Mouse (Mus musculus): ENCODE measurements around the gene Mycbp.
"Not testable (repeated sequence)": the region's sequence is repeated elsewhere in the genome, so short reads cannot be mapped to it uniquely, and the experiment has no call there.

Gene Mycbp

DNA sequence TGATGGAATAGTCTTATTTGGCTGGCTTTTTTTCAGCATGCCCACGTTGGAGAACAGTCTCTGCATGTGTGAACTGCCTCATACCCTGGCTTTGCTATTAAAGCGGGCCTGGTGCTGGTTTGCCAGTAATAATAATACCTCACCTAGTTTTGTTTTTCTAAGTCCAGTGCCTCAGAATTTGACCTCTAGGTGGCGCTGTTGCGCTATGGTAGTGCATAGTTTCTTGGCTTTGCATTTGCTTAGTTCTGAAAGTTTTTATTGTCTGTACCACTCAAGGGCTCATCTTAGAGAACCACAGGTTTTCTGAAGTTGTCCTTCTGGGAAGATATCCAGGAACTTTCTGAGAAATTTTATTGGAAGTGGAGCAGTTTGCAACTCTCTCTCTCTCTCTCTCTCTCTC, 35.2 kb downstream of the Mycbp start:
- DNase-seq (ENCODE audit: low read depth, low spot score) = peak; percentile 53

- not testable (repeated sequence) for DNase-seq (ENCODE audit: low read depth, low spot score)
Observed at GRCm38 (mm10) chr4:123940878-123941277, 36.2 kb downstream of the Mycbp start.

DNA sequence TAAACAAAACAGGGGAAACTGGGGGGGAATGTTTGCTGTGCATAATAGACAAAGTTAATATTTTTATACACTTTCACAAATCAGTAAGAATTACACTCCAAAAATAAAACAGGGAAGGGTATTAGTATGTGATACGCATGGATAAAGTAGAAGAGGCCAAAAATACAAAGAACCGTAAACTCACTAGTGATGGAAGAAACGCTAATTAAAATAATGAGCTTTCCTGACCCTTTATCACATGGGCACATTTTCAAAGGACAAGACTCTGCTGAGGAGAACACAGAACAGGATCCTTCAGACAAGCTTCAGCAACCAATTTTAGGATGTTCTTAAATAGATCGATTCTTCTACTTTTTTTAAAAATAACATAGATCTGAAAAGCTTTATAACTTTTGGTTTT, 42.1 kb downstream of the Mycbp start:
- no peak for DNase-seq (ENCODE audit: low read depth, low spot score)

- no peak for DNase-seq (ENCODE audit: low read depth, low spot score)
Observed at GRCm38 (mm10) chr4:123947149-123947548, 42.5 kb downstream of the Mycbp start.

- DNase-seq (ENCODE audit: low read depth, low spot score) = no peak
Observed at GRCm38 (mm10) chr4:123948901-123949300, 44.3 kb downstream of the Mycbp start.

DNA sequence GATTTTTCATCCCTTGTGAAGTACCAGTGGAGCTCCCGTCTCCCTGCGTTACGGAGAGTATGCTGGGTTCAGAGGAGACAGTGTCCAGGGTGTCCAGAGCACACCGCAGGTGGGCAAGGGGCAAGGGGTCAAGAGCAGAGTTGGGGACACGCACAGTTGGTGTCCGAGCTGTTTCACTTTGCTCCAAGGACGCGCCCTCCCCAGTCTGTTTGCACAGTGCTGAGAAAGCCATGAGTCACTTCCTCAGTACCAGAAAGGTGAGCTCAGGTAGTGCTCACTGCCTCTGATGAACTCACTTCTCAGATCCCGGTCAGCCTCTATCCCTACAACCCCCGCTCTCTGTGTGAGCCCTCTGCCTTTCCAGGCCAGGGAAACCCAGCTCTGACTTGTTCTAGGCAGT, 45.0 kb downstream of the Mycbp start:
- no peak for DNase-seq (ENCODE audit: low read depth, low spot score)

GRCm38 (mm10) chr4:123952059-123952458, 47.4 kb downstream of the Mycbp start:
- DNase-seq (ENCODE audit: low read depth, low spot score) = no peak

- DNase-seq (ENCODE audit: low read depth, low spot score) = no peak
Observed at GRCm38 (mm10) chr4:123956703-123957491, 52.3 kb downstream of the Mycbp start.

DNA sequence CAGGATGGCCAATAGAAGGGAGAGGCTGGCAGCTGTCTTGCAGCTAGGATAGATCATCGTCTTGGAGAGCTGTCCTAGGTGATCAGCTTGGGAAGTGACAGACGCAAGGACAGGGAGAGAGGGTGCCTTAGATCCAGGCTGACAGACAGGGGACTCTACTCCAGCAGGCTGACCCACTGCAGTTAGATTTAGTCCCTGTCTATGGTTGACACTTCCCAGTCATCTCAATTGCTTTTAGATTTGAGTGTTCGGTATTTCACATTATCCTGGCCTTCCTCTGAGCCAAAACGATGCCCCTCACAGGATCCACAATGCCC, 52.8 kb downstream of the Mycbp start:
- DNase-seq (ENCODE audit: low read depth, low spot score) = no peak

GRCm38 (mm10) chr4:123957891-123958290, 53.3 kb downstream of the Mycbp start:
- DNase-seq (ENCODE audit: low read depth, low spot score) = no peak

GRCm38 (mm10) chr4:123960955-123961354, 56.3 kb downstream of the Mycbp start:
- no peak for DNase-seq (ENCODE audit: low read depth, low spot score)

Measured in c-Kit-negative CD71-positive TER-119-positive erythroid progenitor cells, embryonic 14.5 days (primary cell).